Mouse (Mus musculus) brain, embryonic 14.5 days (tissue): ENCODE measurements around the gene Hoxa10. TPM values are rescaled to one million over a fixed set of nuclear protein-coding genes. Genes with fewer than 3 reads are reported as not detected.

Experiments used
- DNase-seq: peaks from one replicate; pipeline ENCODE4 v3.0.0-alpha.2; 2011; ENCODE audit warnings: low read depth
- CTCF ChIP-seq: fragments of 200-500 bp; IDR thresholded peaks from 2 replicates; pipeline ENCODE4 v1.5.1; 2012; ENCODE audit warnings: inconsistent platforms, mild to moderate bottlenecking, moderate library complexity, borderline replicate concordance; ENCODE audit not compliant: insufficient read depth, insufficient read length; ENCODE audit errors: extremely low read depth
- POLR2A ChIP-seq: fragments of 200-500 bp; IDR thresholded peaks from 2 replicates; pipeline ENCODE4 v1.6.1; 2012; ENCODE audit warnings: mild to moderate bottlenecking, inconsistent platforms, borderline replicate concordance; ENCODE audit not compliant: poor library complexity, insufficient read depth, insufficient read length, severe bottlenecking; ENCODE audit errors: extremely low read depth
- polyA plus RNA-seq: library from polyadenylated mRNA; depleted of rRNA; stranded (reverse); fragments of >200 nt; gene quantifications from 2 replicates; pipeline ENCODE4 v1.2.3, GENCODE M21; 2012

The Hoxa10 gene
- polyA plus RNA-seq, 1 experiment: 0.08 TPM

GRCm38 (mm10) chr6:52232984-52233545, 7.6 kb downstream of the Hoxa10 start:
- TF ChIP-seq POLR2A (no peak), CTCF (no peak)
- no peak for DNase-seq

GRCm38 (mm10) chr6:52232568-52232965, 8.1 kb downstream of the Hoxa10 start:
- no peak for DNase-seq
- TF ChIP-seq POLR2A (no peak), CTCF (no peak)

- DNase-seq: no peak
- no peak for TF ChIP-seq POLR2A
- no peak for TF ChIP-seq CTCF
Measured at GRCm38 (mm10) chr6:52231885-52232567, 8.6 kb downstream of the Hoxa10 start.

GRCm38 (mm10) chr6:52230516-52231165, 10.0 kb downstream of the Hoxa10 start, which contains the start of gene Hoxa9:
Gene Hoxa9 (minus strand): TSS chr6:52231089.
- DNase-seq: no peak
- TF ChIP-seq CTCF: no peak
- TF ChIP-seq POLR2A: no peak

GRCm38 (mm10) chr6:52229558-52230416, 10.9 kb downstream of the Hoxa10 start:
- TF ChIP-seq POLR2A: no peak
- no peak for TF ChIP-seq CTCF
- no peak for DNase-seq

GRCm38 (mm10) chr6:52228475-52229465, 11.9 kb downstream of the Hoxa10 start:
- DNase-seq: no peak
- TF ChIP-seq CTCF (no peak), POLR2A (no peak)

- DNase-seq: no peak
- TF ChIP-seq POLR2A (no peak), CTCF (no peak)
Measured at GRCm38 (mm10) chr6:52227470-52228222, 13.0 kb downstream of the Hoxa10 start.

GRCm38 (mm10) chr6:52226569-52227257, 13.9 kb downstream of the Hoxa10 start:
- no peak for TF ChIP-seq CTCF
- no peak for TF ChIP-seq POLR2A
- no peak for DNase-seq

GRCm38 (mm10) chr6:52225612-52226568, 14.8 kb downstream of the Hoxa10 start:
- TF ChIP-seq CTCF (no peak), POLR2A (no peak)
- DNase-seq: no peak
